Mouse (Mus musculus) neural tube, embryonic 11.5 days (tissue): ENCODE measurements around the gene Fbxo45. TPM values are rescaled to one million over a fixed set of nuclear protein-coding genes. Genes with fewer than 3 reads are reported as not detected.

ENCODE experiments used
- ATAC-seq: fragments of 200-750 bp; cut with Nextera tagmentation; 2 replicates; pipeline ENCODE4 v1.8.0; 2017; ENCODE audit warnings: moderate number of reproducible peaks, mild to moderate bottlenecking, moderate TSS enrichment, moderate library complexity; ENCODE audit not compliant: insufficient read depth, low FRiP score, low TSS enrichment
- DNase-seq: peaks from one replicate; pipeline ENCODE4 v3.0.0-alpha.2; 2015; ENCODE audit warnings: low spot score
- H3K27ac ChIP-seq: fragments of 300-500 bp; sonication (generic); 2 replicates; pipeline ENCODE4 v1.5.1; 2014; ENCODE audit warnings: low read depth, mild to moderate bottlenecking, low read length
- H3K27me3 ChIP-seq: fragments of 300-500 bp; sonication (generic); 2 replicates; pipeline ENCODE4 v1.6.1; 2014; ENCODE audit warnings: mild to moderate bottlenecking, low read length, mixed read lengths; ENCODE audit not compliant: control insufficient read depth, insufficient read depth
- H3K36me3 ChIP-seq: fragments of 300-500 bp; sonication (generic); 2 replicates; pipeline ENCODE4 v1.6.1; 2014; ENCODE audit warnings: mild to moderate bottlenecking, low read length, moderate library complexity, mixed read lengths; ENCODE audit not compliant: control insufficient read depth, insufficient read depth
- H3K4me1 ChIP-seq: fragments of 300-500 bp; sonication (generic); 2 replicates; pipeline ENCODE4 v1.6.1; 2014; ENCODE audit warnings: low read length, mixed read lengths; ENCODE audit not compliant: control insufficient read depth, insufficient read depth
- H3K4me2 ChIP-seq: fragments of 300-500 bp; sonication (generic); 2 replicates; pipeline ENCODE4 v1.6.1; 2014; ENCODE audit warnings: low read depth, mild to moderate bottlenecking, moderate library complexity
- H3K4me3 ChIP-seq: fragments of 300-500 bp; sonication (generic); 2 replicates; pipeline ENCODE4 v1.5.1; 2014; ENCODE audit warnings: low read depth, low read length
- H3K9ac ChIP-seq: fragments of 300-500 bp; sonication (generic); 2 replicates; pipeline ENCODE4 v1.6.1; 2014; ENCODE audit warnings: mild to moderate bottlenecking, low read length
- H3K9me3 ChIP-seq: fragments of 300-500 bp; sonication (generic); 2 replicates; pipeline ENCODE4 v1.6.1; 2016; ENCODE audit warnings: low read length; ENCODE audit not compliant: control insufficient read depth
- WGBS: fragments of 180-500 bp; shearing (Covaris S2); extraction: QIAGEN DNeasy Blood & Tissue Kit; methylation state at CpG from one replicate; pipeline ENCODE4 v1.1.7; 2014; 5-methylcytosine and 5-hydroxymethylcytosine counted together
- polyA plus RNA-seq: library from polyadenylated mRNA; unstranded; fragments of >200 nt; fragmentation: Nextera tagmentation; extraction: Ambion mirVana; gene quantifications from 2 replicates; pipeline ENCODE4 v1.2.1, GENCODE M21; 2014

Fbxo45 gene
- 21.8 and 24.9 TPM in 2 replicates for polyA plus RNA-seq

- Histone ChIP-seq H3K27ac (peak within 1 kb of the TSS; percentile 89), H3K27me3 (no peaks in the 10 kb centered on the region), H3K4me1 (peaks cover 9% of the 10 kb centered on the region), H3K9ac (peak within 1 kb of the TSS; percentile 88), H3K9me3 (no peaks in the 10 kb centered on the region), H3K4me3 (peak within 1 kb of the TSS; percentile 97), H3K36me3 (no peaks in the 10 kb centered on the region), H3K4me2 (peak within 1 kb of the TSS; percentile 76)
- ATAC-seq, result peak; percentile 98
- under 1% methylated on average over 37 of the region's 48 CpGs for WGBS
- peak; percentile 95 for DNase-seq
Observed at GRCm38 (mm10) chr16:32246952-32247370, at the start of gene Fbxo45, which contains the start of gene Wdr53. Gene Fbxo45 (minus strand): TSS chr16:32247158. Gene Wdr53 (plus strand): TSS chr16:32247227.

- H3K4me3 ChIP-seq, result no peak overlapping the region
- H3K27ac ChIP-seq, result no peak overlapping the region
- DNase-seq (no peak), ATAC-seq (no peak)
- H3K36me3 ChIP-seq, result peaks cover 13% of the 10 kb centered on the region
- WGBS, result 91% methylated on average over 4 of the region's 4 CpGs
- no peaks in the 10 kb centered on the region for H3K27me3 ChIP-seq
- no peak overlapping the region for H3K4me2 ChIP-seq
- H3K4me1 ChIP-seq, result no peaks in the 10 kb centered on the region
- no peaks in the 10 kb centered on the region for H3K9me3 ChIP-seq
- no peak overlapping the region for H3K9ac ChIP-seq
Observed at GRCm38 (mm10) chr16:32291821-32292220, 44.9 kb upstream of the Fbxo45 start.

GRCm38 (mm10) chr16:32282608-32283007 is 35.6 kb upstream of the Fbxo45 start:
- ATAC-seq (no peak), DNase-seq (no peak)
- H3K27me3 ChIP-seq, result no peaks in the 10 kb centered on the region
- no peak overlapping the region for H3K27ac ChIP-seq
- no peak overlapping the region for H3K9ac ChIP-seq
- peaks cover 10% of the 10 kb centered on the region; the same call in 1 of the 2 replicates for H3K4me1 ChIP-seq
- H3K9me3 ChIP-seq, result no peaks in the 10 kb centered on the region
- no peaks in the 10 kb centered on the region; the same call in 1 of the 2 replicates for H3K36me3 ChIP-seq
- H3K4me2 ChIP-seq, result no peak overlapping the region
- H3K4me3 ChIP-seq, result no peak overlapping the region

- ATAC-seq, result no peak
- no peaks in the 10 kb centered on the region; the same call in 1 of the 2 replicates for H3K36me3 ChIP-seq
Observed at GRCm38 (mm10) chr16:32280211-32280610, 33.3 kb upstream of the Fbxo45 start.

GRCm38 (mm10) chr16:32278396-32278795 is 31.4 kb upstream of the Fbxo45 start:
- peak overlapping the region; percentile 87 for H3K4me3 ChIP-seq
- H3K4me1 ChIP-seq, result peaks cover 10% of the 10 kb centered on the region; the same call in 1 of the 2 replicates
- H3K9me3 ChIP-seq, result no peaks in the 10 kb centered on the region
- peak overlapping the region; percentile 67 for H3K4me2 ChIP-seq
- no peaks in the 10 kb centered on the region for H3K27me3 ChIP-seq
- no peaks in the 10 kb centered on the region; the same call in 1 of the 2 replicates for H3K36me3 ChIP-seq
- DNase-seq (no peak), ATAC-seq (no peak)
- H3K9ac ChIP-seq, result peak overlapping the region; percentile 89
- WGBS, result 64% methylated on average over 7 of the region's 7 CpGs
- H3K27ac ChIP-seq, result no peak overlapping the region

More at GRCm38 (mm10) chr16:32280211-32280610, 33.3 kb upstream of the Fbxo45 start:
- no peak for DNase-seq
- H3K9me3 ChIP-seq, result no peaks in the 10 kb centered on the region
- no peak overlapping the region for H3K9ac ChIP-seq
- H3K4me3 ChIP-seq, result no peak overlapping the region
- 94% methylated on average over 8 of the region's 8 CpGs for WGBS
- H3K27me3 ChIP-seq, result no peaks in the 10 kb centered on the region
- H3K4me1 ChIP-seq, result peaks cover 10% of the 10 kb centered on the region; the same call in 1 of the 2 replicates
- peak overlapping the region; percentile 24 for H3K4me2 ChIP-seq
- H3K27ac ChIP-seq, result no peak overlapping the region

GRCm38 (mm10) chr16:32277308-32278256 is 30.6 kb upstream of the Fbxo45 start, which contains the start of gene Rnf168:
Gene Rnf168 (plus strand): TSS chr16:32277459.
- under 1% methylated on average over 74 of the region's 75 CpGs for WGBS
- Histone ChIP-seq H3K27ac (peak within 1 kb of the TSS; percentile 86), H3K4me1 (peaks cover 10% of the 10 kb centered on the region; the same call in 1 of the 2 replicates), H3K9ac (peak within 1 kb of the TSS; percentile 89), H3K36me3 (no peaks in the 10 kb centered on the region; the same call in 1 of the 2 replicates), H3K27me3 (no peaks in the 10 kb centered on the region), H3K4me3 (peak within 1 kb of the TSS; percentile 87), H3K4me2 (peak within 1 kb of the TSS; percentile 67), H3K9me3 (no peaks in the 10 kb centered on the region)
- peak; percentile 88 for ATAC-seq
- DNase-seq, result peak; percentile 90

- no peak overlapping the region for H3K4me2 ChIP-seq
- no peak for ATAC-seq
- H3K9me3 ChIP-seq, result no peaks in the 10 kb centered on the region
- H3K36me3 ChIP-seq, result no peaks in the 10 kb centered on the region; the same call in 1 of the 2 replicates
- H3K9ac ChIP-seq, result no peak overlapping the region
- no peak for DNase-seq
- peaks cover 10% of the 10 kb centered on the region; the same call in 1 of the 2 replicates for H3K4me1 ChIP-seq
- H3K27ac ChIP-seq, result no peak overlapping the region
- H3K4me3 ChIP-seq, result no peak overlapping the region
- WGBS, result 74% methylated on average over 1 of the region's 1 CpGs
- H3K27me3 ChIP-seq, result no peaks in the 10 kb centered on the region
Observed at GRCm38 (mm10) chr16:32275830-32276229, 28.9 kb upstream of the Fbxo45 start.

- Histone ChIP-seq H3K4me3 (no peak overlapping the region), H3K27me3 (no peaks in the 10 kb centered on the region), H3K36me3 (no peaks in the 10 kb centered on the region; the same call in 1 of the 2 replicates), H3K4me2 (no peak overlapping the region), H3K4me1 (peaks cover 10% of the 10 kb centered on the region; the same call in 1 of the 2 replicates), H3K9me3 (no peaks in the 10 kb centered on the region), H3K9ac (no peak overlapping the region), H3K27ac (no peak overlapping the region)
- no peak for DNase-seq
- ATAC-seq, result no peak
- WGBS, result 89% methylated on average over 6 of the region's 6 CpGs
Observed at GRCm38 (mm10) chr16:32275041-32275440, 28.1 kb upstream of the Fbxo45 start.
